Mouse (Mus musculus) embryo, embryonic 10 days (tissue): ENCODE results near the gene Dnm3.

Experiments
- DNase-seq: peaks from one replicate; pipeline ENCODE4 v3.0.0-alpha.2; 2015; ENCODE audit warnings: low spot score

The Dnm3 gene

GRCm38 (mm10) chr1:162477246-162478209, at the start of gene Dnm3:
TSS of gene Dnm3 (minus strand) at chr1:162478034.
- DNase-seq = peak; percentile 98

- no peak for DNase-seq
These were observed 37.3 kb upstream of the Dnm3 start for GRCm38 (mm10) chr1:162515116-162515515.

DNA sequence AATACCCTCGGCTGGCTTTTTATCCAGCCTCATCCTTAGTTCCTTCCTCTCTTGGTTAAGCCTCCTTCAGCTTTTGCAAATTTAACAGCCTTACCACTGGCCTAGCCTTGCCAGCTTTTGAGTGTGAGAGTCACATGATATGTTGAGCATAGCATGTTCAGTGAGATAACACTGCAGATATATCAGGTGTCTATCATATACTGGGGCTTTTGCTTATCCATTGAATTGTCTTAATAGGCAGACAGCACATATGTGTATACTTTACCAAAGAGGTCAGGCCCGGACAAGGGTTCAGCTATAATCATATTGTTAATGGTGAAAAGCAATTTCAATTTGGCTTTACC, 32.2 kb upstream of the Dnm3 start:
- no peak for DNase-seq

GRCm38 (mm10) chr1:162509329-162510012, 31.6 kb upstream of the Dnm3 start:
- peak; percentile 30 for DNase-seq

- no peak for DNase-seq
These were observed 30.6 kb upstream of the Dnm3 start for GRCm38 (mm10) chr1:162508211-162509005.

DNA sequence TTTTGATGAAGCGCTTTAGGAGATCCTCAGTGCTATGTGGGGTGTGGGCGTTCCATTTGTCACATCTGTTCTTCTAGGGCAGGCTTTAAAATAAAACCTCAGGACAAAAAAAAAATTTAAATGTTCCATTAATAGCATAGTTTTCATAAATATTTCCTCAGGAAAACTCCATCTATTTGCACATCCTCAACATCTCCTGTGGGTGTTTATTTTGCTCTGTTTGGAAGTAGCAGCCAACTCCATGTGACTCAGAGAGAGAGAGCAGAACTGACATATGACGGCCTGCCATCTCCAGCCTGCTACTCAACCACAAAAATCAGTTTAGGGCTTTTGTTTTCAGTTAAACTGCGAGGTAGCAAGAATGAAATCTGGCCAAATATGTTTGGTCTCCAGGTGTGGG, 28.7 kb upstream of the Dnm3 start:
- no peak for DNase-seq

- DNase-seq = no peak
These were observed 27.8 kb upstream of the Dnm3 start for GRCm38 (mm10) chr1:162505649-162506048.

- peak; percentile 15 for DNase-seq
These were observed 1.2 kb downstream of the Dnm3 start for GRCm38 (mm10) chr1:162476531-162477080.

- no peak for DNase-seq
These were observed 4.9 kb downstream of the Dnm3 start for GRCm38 (mm10) chr1:162472949-162473348.

DNA sequence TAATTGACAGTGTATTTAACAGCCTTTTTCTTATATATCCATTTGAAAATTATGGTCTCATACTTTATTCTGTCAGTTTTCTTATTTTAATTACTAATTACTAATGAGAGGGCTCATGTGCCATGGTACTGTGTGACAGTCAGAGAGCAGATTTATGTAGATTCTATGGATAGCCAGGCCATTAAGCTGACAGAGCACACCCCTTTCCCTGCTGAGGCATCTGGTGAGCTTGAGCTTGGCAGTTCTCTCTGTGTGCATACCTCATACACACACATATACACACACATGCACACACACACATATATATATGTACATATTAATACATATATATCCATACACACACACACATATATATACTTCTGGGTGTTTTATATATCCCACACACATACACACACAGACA, 6.7 kb downstream of the Dnm3 start:
- DNase-seq = no peak

GRCm38 (mm10) chr1:162469752-162470280, 8.0 kb downstream of the Dnm3 start:
- no peak for DNase-seq

- no peak for DNase-seq
These were observed 14.2 kb downstream of the Dnm3 start for GRCm38 (mm10) chr1:162463676-162464075.

DNA sequence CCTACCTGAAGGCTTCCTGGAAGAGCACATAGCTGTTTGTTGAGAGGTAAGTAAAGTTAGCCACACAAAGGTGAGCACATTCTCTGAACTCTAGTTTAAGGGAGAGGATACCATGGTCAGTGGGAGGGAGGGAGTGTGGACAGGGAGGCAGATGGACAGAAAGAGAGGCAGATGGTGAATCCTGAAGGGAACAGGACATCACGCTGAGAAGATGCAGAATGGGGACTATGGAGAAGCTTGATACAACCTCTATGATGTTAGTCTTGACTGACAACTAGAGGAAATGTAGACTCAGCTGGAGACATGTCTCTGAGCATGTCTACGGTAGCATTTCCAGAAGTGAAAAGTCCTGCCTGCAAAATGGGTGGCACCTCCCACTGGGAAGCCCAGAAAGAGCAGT, 19.1 kb downstream of the Dnm3 start:
- DNase-seq = no peak

- DNase-seq = no peak
These were observed 21.0 kb downstream of the Dnm3 start for GRCm38 (mm10) chr1:162456861-162457260.

- no peak for DNase-seq
These were observed 21.4 kb downstream of the Dnm3 start for GRCm38 (mm10) chr1:162456406-162456805.

DNA sequence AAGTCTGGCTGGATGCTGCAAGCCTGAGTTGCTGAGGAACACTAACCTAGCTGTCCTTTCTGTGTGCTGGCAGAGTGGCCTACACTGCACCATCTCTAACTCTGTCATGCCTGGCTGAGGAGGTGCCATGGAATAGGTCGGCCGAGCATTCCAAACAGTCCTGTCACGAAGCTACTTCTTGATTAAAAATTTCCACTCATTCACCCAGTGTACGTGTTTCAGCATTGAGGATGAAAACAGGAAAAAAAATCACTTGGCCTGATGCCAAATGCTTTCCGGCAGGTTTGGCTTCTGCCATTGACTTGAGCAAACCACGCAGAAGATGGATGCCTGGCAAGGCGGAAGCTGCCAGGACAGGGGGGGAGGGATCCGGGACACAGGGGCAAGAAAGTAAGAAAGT, 24.3 kb downstream of the Dnm3 start:
- DNase-seq = no peak

DNA sequence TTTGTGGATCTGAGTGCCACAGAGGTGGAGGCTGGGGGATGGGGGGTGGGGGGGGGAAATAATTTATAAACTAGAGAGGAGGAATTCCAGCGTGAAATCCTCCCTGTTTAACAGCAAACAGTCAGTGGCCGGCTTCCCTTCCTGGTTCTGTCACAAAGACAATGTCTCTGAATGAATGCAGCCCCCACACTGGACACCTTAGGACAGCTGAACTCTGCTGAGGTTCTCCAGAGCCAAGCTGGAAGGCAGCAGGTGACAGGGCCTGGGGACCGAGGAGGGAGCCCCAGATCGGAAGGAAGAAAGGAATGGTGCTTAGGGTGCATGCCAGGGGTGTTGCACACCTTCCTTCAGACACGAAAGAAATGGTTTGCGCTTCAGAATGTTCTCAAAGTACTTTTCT, 24.8 kb downstream of the Dnm3 start:
- DNase-seq = no peak

DNA sequence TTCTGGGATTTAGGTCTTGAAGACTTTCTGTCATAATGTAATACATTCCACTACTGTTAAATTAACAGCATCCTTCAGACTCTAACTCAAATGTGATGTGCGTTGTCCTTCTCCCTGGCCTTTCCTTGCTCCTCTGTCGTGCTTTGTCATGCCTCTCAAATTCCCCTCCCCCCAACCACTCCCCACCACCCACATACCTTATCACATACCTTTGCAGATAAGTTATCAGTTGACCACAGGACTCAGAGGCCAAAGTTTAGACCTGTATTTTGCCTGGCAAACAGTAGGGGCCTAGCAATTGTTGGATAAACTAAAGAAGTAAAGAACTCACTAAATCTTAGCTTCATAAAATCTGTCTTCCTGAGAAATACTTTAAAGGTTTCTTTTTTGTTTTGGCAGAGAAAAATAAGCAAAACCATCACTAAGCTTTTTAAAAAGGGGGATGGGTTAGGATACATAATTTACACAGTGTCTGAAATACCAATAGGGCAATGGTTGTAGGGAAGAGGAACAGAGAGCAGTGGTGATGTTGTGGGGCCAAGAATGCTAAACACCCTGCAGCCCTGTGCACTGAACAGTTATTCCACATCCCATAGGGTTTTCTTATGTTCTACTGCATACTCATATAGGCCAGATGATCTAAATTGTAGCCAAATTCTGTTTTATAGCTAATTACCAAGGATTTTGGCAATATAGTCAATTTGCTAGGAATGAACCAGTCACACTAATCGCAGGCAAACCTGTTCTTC, 28.5 kb downstream of the Dnm3 start:
- no peak for DNase-seq

GRCm38 (mm10) chr1:162444805-162445204, 33.0 kb downstream of the Dnm3 start:
- DNase-seq = no peak

DNA sequence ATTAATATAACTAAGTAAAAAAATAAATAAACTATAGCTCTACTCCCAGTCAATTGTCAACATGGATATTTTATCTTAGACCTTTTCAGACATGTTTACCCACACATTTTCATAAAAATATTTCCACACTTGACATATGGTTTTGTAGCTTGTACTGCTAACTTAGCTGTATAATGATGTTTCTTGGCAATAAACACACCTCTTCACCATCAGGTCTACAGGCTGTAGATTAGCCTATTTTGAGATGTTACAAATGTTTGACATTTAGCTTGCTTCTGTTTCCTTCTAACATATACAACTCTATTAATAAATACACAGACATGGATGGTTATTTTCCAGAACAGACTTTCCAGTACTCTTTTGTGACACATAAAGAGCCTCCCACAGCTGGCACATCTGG, 38.3 kb downstream of the Dnm3 start:
- DNase-seq = no peak

DNA sequence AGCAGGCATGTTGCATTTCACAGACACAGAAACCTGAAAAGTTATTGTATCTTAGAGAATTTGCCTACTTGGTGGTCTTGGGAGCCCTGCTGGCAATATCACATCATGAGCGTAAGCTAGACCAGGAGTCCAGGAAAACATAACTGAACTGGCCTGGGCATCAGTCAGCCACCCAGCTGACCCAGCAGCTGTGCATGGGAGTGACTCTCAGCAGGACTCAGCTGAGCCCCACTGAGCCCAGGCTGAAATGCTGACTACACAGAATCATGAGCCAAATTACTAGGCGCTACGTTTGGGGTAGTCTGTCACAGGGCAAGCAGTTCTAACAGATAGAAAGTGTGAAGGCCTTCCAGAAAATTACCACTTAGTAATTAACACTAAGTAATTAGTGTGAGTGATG, 41.2 kb downstream of the Dnm3 start:
- DNase-seq = no peak
